Mouse (Mus musculus) heart, postnatal 0 days (tissue): ENCODE measurements around the gene Nsf.

ENCODE experiments used
- CTCF ChIP-seq: IDR thresholded peaks from 2 replicates; pipeline ENCODE4 v1.5.1; 2016; ENCODE audit warnings: antibody characterized with exemption, control low read depth, low read depth
- EP300 ChIP-seq: IDR thresholded peaks from 2 replicates; pipeline ENCODE4 v1.6.1; 2016; ENCODE audit warnings: antibody characterized with exemption, low read depth

DNA sequence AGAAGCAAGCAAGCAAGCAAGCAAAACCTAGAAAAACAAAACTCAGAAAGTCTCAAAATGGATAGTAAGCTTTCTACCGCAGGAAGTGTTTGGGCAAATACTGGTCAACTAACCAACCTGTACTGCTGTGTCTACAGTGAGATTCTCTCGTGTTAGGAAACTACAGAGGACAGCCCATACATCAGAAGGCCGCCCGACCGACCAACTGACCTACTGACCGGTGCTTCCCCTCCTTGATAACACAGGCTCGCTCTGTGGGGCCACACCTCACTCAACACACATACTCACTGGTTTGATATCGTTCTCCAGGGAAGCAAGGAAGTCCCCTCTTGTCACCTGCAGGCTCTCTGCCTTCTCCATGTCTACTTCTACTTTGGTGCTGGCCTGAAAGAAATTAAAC lies 90.9 kb downstream of the Nsf start:
- TF ChIP-seq EP300, result no peak
- TF ChIP-seq CTCF, result no peak
